Mouse (Mus musculus): Measurements from ENCODE around the gene Ciapin1. TPM values are rescaled to one million over a fixed set of nuclear protein-coding genes. Genes with fewer than 3 reads are reported as not detected.

Gene Ciapin1
- polyA plus RNA-seq, 1 experiment from 2014 or later: 180 TPM

Other genes starting within 250 kb of the Ciapin1 start
- gene Rspry1, start 236.4 kb downstream of the Ciapin1 start, polyA plus RNA-seq (2016; fragmentation: Nextera tagmentation; extraction: Ambion mirVana): 48.3 and 48.9 TPM in 2 replicates
- gene Fam192a, start 236.4 kb downstream of the Ciapin1 start, polyA plus RNA-seq (2016; fragmentation: Nextera tagmentation; extraction: Ambion mirVana): 90.1 and 90.5 TPM in 2 replicates
- gene Arl2bp, start 171.8 kb downstream of the Ciapin1 start, polyA plus RNA-seq (2016; fragmentation: Nextera tagmentation; extraction: Ambion mirVana): 209 and 223 TPM in 2 replicates
- 0.20 and 0.27 TPM in 2 replicates for gene Pllp, start 142.1 kb downstream of the Ciapin1 start, polyA plus RNA-seq (2016; fragmentation: Nextera tagmentation; extraction: Ambion mirVana)
- not detected in 2 replicates for gene Ccl22, start 92.8 kb downstream of the Ciapin1 start, polyA plus RNA-seq (2016; fragmentation: Nextera tagmentation; extraction: Ambion mirVana)
- gene Cx3cl1, start 66.3 kb downstream of the Ciapin1 start, polyA plus RNA-seq (2016; fragmentation: Nextera tagmentation; extraction: Ambion mirVana): 8.9 and 11.1 TPM in 2 replicates
- not detected in 2 replicates for gene Ccl17, start 27.9 kb downstream of the Ciapin1 start, polyA plus RNA-seq (2016; fragmentation: Nextera tagmentation; extraction: Ambion mirVana)
- 51.1 and 56.6 TPM in 2 replicates for gene Coq9, start within 50 bp of the Ciapin1 start, polyA plus RNA-seq (2016; fragmentation: Nextera tagmentation; extraction: Ambion mirVana)
- 176 and 179 TPM in 2 replicates for gene Polr2c, start 19.1 kb upstream of the Ciapin1 start, polyA plus RNA-seq (2016; fragmentation: Nextera tagmentation; extraction: Ambion mirVana)
- gene Dok4, start 38.0 kb upstream of the Ciapin1 start, polyA plus RNA-seq (2016; fragmentation: Nextera tagmentation; extraction: Ambion mirVana): 14.4 and 14.9 TPM in 2 replicates
- gene Ccdc102a, start 79.7 kb upstream of the Ciapin1 start, polyA plus RNA-seq (2016; fragmentation: Nextera tagmentation; extraction: Ambion mirVana): 11.9 and 13.5 TPM in 2 replicates
- 0.43 and 0.62 TPM in 2 replicates for gene Adgrg5, start 85.3 kb upstream of the Ciapin1 start, polyA plus RNA-seq (2016; fragmentation: Nextera tagmentation; extraction: Ambion mirVana)
- 94.8 and 107 TPM in 2 replicates for gene Adgrg1, start 136.4 kb upstream of the Ciapin1 start, polyA plus RNA-seq (2016; fragmentation: Nextera tagmentation; extraction: Ambion mirVana)
- gene Adgrg3, start 179.3 kb upstream of the Ciapin1 start, polyA plus RNA-seq (2016; fragmentation: Nextera tagmentation; extraction: Ambion mirVana): 4.9 and 5.2 TPM in 2 replicates
- gene Drc7, start 216.7 kb upstream of the Ciapin1 start, polyA plus RNA-seq (2016; fragmentation: Nextera tagmentation; extraction: Ambion mirVana): 0.18 and 0.24 TPM in 2 replicates
- gene Katnb1, start 242.8 kb upstream of the Ciapin1 start, polyA plus RNA-seq (2016; fragmentation: Nextera tagmentation; extraction: Ambion mirVana): 30.7 and 33.1 TPM in 2 replicates

All from forebrain, embryonic 10.5 days (tissue).